Mouse (Mus musculus): ENCODE results near the gene Olfr1061. TPM values are rescaled to one million over a fixed set of nuclear protein-coding genes. Genes with fewer than 3 reads are reported as not detected.
"Not testable (repeated sequence)": the region's sequence is repeated elsewhere in the genome, so short reads cannot be mapped to it uniquely, and the experiment has no call there.

Gene Olfr1061
- total RNA-seq (2014; rRNA removed; ENCODE audit: low replicate concordance), result not detected in 2 replicates
- not detected in 2 replicates for polyA plus RNA-seq (2015; fragmentation: Nextera tagmentation; extraction: Ambion mirVana)

DNA sequence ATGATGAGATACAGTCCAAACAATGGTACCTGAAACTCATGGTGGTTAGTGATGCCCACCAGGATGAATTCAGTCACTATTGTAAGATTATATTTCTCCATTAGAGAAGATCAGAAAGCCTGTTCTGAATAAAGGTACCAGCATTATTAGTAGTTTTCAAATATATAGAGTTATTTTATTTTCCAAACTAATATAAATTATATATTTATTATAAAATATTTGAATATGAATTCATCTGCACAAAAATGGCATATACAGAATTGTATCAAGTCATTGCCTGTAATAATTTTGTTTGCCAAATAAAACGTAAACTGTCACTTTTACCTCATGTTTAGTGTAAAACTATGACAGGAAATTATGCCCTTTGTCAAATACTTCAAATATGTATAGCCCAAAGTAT lies at the start of gene Olfr1061:
Gene Olfr1061 (minus strand): TSS at position 101 of the 400 bp plus-strand sequence.
- H3K4me2 ChIP-seq (ENCODE audit: low read depth, low read length), result no peak within 1 kb of the TSS
- TF ChIP-seq CTCF (IDR thresholded peaks at IDR 0.05; ENCODE audit: low read depth) (no peak), EP300 (IDR thresholded peaks at IDR 0.05; ENCODE audit: low read depth) (no peak)
- 62% methylated on average over 1 of the region's 1 CpGs for WGBS
- H3K9ac ChIP-seq (replicated peaks; ENCODE audit: low read depth, low read length), result no peak within 1 kb of the TSS
- H3K9me3 ChIP-seq (replicated peaks; ENCODE audit: control insufficient read depth, low read length), result no peaks in the 10 kb centered on the region
- no peak for ATAC-seq (ENCODE audit: insufficient read depth, low read depth)
- H3K4me1 ChIP-seq (ENCODE audit: control insufficient read depth, insufficient read depth), result no peaks in the 10 kb centered on the region
- H3K4me3 ChIP-seq (ENCODE audit: low read depth, low read length), result no peak within 1 kb of the TSS
- no peak for DNase-seq (ENCODE audit: low spot score)
- H3K27ac ChIP-seq (ENCODE audit: low read depth), result no peak within 1 kb of the TSS
- no peaks in the 10 kb centered on the region for H3K27me3 ChIP-seq (ENCODE audit: control insufficient read depth, insufficient read depth, low read length)
- no peaks in the 10 kb centered on the region for H3K36me3 ChIP-seq (replicated peaks; ENCODE audit: control insufficient read depth, insufficient read depth, low read length)

DNA sequence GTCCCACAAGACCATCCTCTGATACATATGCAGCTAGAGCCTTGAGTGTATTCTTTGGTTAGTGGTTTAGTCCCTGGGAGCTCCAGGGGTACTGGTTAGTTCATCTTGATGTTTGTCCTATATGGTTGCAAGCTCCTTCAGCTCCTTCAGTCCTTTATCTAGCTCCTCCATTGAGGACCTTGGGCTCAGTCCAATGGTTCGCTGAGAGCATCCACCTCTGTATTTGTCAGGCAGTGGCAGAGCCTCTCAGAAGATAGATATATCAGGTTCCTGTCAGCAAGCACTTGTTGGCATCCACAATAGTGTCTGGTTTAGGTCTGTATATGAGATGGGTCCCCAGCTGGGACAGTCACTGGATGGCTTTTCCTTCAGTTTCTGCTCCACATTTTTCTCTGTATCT lies 46.6 kb upstream of the Olfr1061 start:
- WGBS, result 45% methylated on average over 1 of the region's 1 CpGs
- no peak for ATAC-seq (ENCODE audit: insufficient read depth, low read depth)

GRCm38 (mm10) chr2:86456169-86456568 lies 42.3 kb upstream of the Olfr1061 start, which contains the start of gene Olfr1066:
Olfr1066 (minus strand) TSS chr2:86456269.
- Histone ChIP-seq H3K4me2 (ENCODE audit: low read depth, low read length) (no peak within 1 kb of the TSS), H3K9ac (replicated peaks; ENCODE audit: low read depth, low read length) (no peak within 1 kb of the TSS), H3K36me3 (replicated peaks; ENCODE audit: control insufficient read depth, insufficient read depth, low read length) (no peaks in the 10 kb centered on the region), H3K27me3 (ENCODE audit: control insufficient read depth, insufficient read depth, low read length) (no peaks in the 10 kb centered on the region), H3K4me1 (ENCODE audit: control insufficient read depth, insufficient read depth) (no peaks in the 10 kb centered on the region), H3K4me3 (ENCODE audit: low read depth, low read length) (no peak within 1 kb of the TSS), H3K27ac (ENCODE audit: low read depth) (no peak within 1 kb of the TSS), H3K9me3 (replicated peaks; ENCODE audit: control insufficient read depth, low read length) (no peaks in the 10 kb centered on the region)
- 83% methylated on average over 1 of the region's 1 CpGs for WGBS
- no peak for TF ChIP-seq EP300 (IDR thresholded peaks at IDR 0.05; ENCODE audit: low read depth)
- TF ChIP-seq CTCF (IDR thresholded peaks at IDR 0.05; ENCODE audit: low read depth), result no peak
- DNase-seq (ENCODE audit: low spot score) (no peak), ATAC-seq (ENCODE audit: insufficient read depth, low read depth) (no peak)

More for the DNA sequence above, 46.6 kb upstream of the Olfr1061 start:
- no peak for DNase-seq (ENCODE audit: low spot score)
- no peak for TF ChIP-seq CTCF (IDR thresholded peaks at IDR 0.05; ENCODE audit: low read depth)
- TF ChIP-seq EP300 (IDR thresholded peaks at IDR 0.05; ENCODE audit: low read depth), result no peak
- Histone ChIP-seq H3K36me3 (replicated peaks; ENCODE audit: control insufficient read depth, insufficient read depth, low read length) (no peaks in the 10 kb centered on the region), H3K4me1 (ENCODE audit: control insufficient read depth, insufficient read depth) (no peaks in the 10 kb centered on the region), H3K27me3 (ENCODE audit: control insufficient read depth, insufficient read depth, low read length) (no peaks in the 10 kb centered on the region), H3K4me3 (ENCODE audit: low read depth, low read length) (no peak overlapping the region), H3K9me3 (replicated peaks; ENCODE audit: control insufficient read depth, low read length) (no peaks in the 10 kb centered on the region), H3K27ac (ENCODE audit: low read depth) (no peak overlapping the region), H3K4me2 (ENCODE audit: low read depth, low read length) (no peak overlapping the region), H3K9ac (replicated peaks; ENCODE audit: low read depth, low read length) (no peak overlapping the region)

DNA sequence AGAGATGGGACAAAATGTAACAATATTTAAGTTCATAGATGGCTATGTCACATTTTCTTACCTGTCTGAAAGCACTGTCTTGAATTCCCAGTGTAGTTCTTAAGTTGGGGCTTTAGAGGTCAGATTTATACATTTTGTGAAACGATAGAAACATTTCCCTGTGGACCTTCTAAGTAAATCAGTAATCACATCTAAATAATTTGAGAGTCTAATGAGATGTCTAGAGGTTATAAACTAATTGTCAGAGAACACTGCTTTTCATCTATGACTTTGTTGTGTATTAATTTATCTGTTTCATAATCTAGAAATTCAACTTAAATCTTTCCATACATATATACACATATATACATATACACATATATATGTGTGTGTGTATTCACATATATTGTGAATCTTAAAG lies 36.6 kb upstream of the Olfr1061 start, which contains the start of gene Olfr1065:
Gene Olfr1065 (minus strand): TSS at position 101 of the 400 bp plus-strand sequence.
- not testable (repeated sequence) for H3K27me3 ChIP-seq (ENCODE audit: control insufficient read depth, insufficient read depth, low read length); H3K9me3 ChIP-seq (replicated peaks; ENCODE audit: control insufficient read depth, low read length); H3K4me3 ChIP-seq (ENCODE audit: low read depth, low read length); ATAC-seq (ENCODE audit: insufficient read depth, low read depth); H3K9ac ChIP-seq (replicated peaks; ENCODE audit: low read depth, low read length); H3K4me2 ChIP-seq (ENCODE audit: low read depth, low read length); H3K4me1 ChIP-seq (ENCODE audit: control insufficient read depth, insufficient read depth); H3K27ac ChIP-seq (ENCODE audit: low read depth); DNase-seq (ENCODE audit: low spot score); H3K36me3 ChIP-seq (replicated peaks; ENCODE audit: control insufficient read depth, insufficient read depth, low read length)
- WGBS, result no CpG with 5 or more reads among the region's 1 CpGs

- WGBS, result 63% methylated on average over 1 of the region's 1 CpGs
- DNase-seq (ENCODE audit: low spot score); H3K4me1 ChIP-seq (ENCODE audit: control insufficient read depth, insufficient read depth); H3K27me3 ChIP-seq (ENCODE audit: control insufficient read depth, insufficient read depth, low read length); H3K9me3 ChIP-seq (replicated peaks; ENCODE audit: control insufficient read depth, low read length); H3K4me3 ChIP-seq (ENCODE audit: low read depth, low read length); H3K4me2 ChIP-seq (ENCODE audit: low read depth, low read length); ATAC-seq (ENCODE audit: insufficient read depth, low read depth); H3K27ac ChIP-seq (ENCODE audit: low read depth); H3K36me3 ChIP-seq (replicated peaks; ENCODE audit: control insufficient read depth, insufficient read depth, low read length); H3K9ac ChIP-seq (replicated peaks; ENCODE audit: low read depth, low read length): not testable (repeated sequence)
Observed at GRCm38 (mm10) chr2:86442101-86442500, 28.3 kb upstream of the Olfr1061 start.

DNA sequence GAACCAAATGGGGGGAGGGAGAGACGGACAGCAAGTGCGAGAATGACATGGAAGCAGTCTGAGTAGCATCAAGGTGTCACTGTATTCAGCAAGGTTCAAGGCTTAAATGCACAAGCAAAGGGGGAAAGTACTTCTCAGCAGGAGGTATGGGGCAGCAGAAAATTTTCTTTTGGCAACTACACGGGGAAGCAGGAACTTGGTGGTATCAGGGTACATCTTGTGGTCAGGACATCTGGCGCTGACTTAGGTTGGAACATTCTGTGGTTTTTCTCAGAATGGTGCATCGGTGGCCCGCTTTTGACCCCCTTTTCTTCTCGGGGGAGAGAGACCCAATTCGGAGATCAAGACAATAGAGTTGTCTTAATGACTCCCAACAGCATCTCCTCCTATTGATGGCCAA lies 14.7 kb upstream of the Olfr1061 start:
- H3K36me3 ChIP-seq (replicated peaks; ENCODE audit: control insufficient read depth, insufficient read depth, low read length); ATAC-seq (ENCODE audit: insufficient read depth, low read depth); DNase-seq (ENCODE audit: low spot score); H3K4me1 ChIP-seq (ENCODE audit: control insufficient read depth, insufficient read depth); H3K27me3 ChIP-seq (ENCODE audit: control insufficient read depth, insufficient read depth, low read length); H3K27ac ChIP-seq (ENCODE audit: low read depth); H3K9me3 ChIP-seq (replicated peaks; ENCODE audit: control insufficient read depth, low read length); H3K9ac ChIP-seq (replicated peaks; ENCODE audit: low read depth, low read length); H3K4me3 ChIP-seq (ENCODE audit: low read depth, low read length); H3K4me2 ChIP-seq (ENCODE audit: low read depth, low read length): not testable (repeated sequence)
- WGBS, result 80% methylated on average over 8 of the region's 8 CpGs

- H3K9me3 ChIP-seq (replicated peaks; ENCODE audit: control insufficient read depth, low read length); H3K27me3 ChIP-seq (ENCODE audit: control insufficient read depth, insufficient read depth, low read length); H3K4me1 ChIP-seq (ENCODE audit: control insufficient read depth, insufficient read depth); DNase-seq (ENCODE audit: low spot score); H3K4me2 ChIP-seq (ENCODE audit: low read depth, low read length); H3K36me3 ChIP-seq (replicated peaks; ENCODE audit: control insufficient read depth, insufficient read depth, low read length); H3K9ac ChIP-seq (replicated peaks; ENCODE audit: low read depth, low read length); ATAC-seq (ENCODE audit: insufficient read depth, low read depth); H3K27ac ChIP-seq (ENCODE audit: low read depth); H3K4me3 ChIP-seq (ENCODE audit: low read depth, low read length): not testable (repeated sequence)
Observed at GRCm38 (mm10) chr2:86426649-86427048, 12.8 kb upstream of the Olfr1061 start, which contains the start of gene Olfr1062. Olfr1062 (minus strand) TSS chr2:86426749.

All from heart, postnatal 0 days (tissue).